ENCODE assay signal across 30 mouse cellular contexts in genomic region chr2:68141094-68141493, GRCm38 (mm10).
"Had no signal": no experiment of that assay in that cellular context is flagged by ENCODE, and none has a peak within 500 bp of the region (broad histone marks: within the 10 kb centered on the region; RNA-seq: fewer than 3 reads in every experiment).

No protein-coding gene starts in this region.

- H3K36me3 ChIP-seq: limb, embryonic 12.5 days; limb, embryonic 13.5 days; limb, embryonic 15.5 days; liver, embryonic 12.5 days; liver, embryonic 13.5 days; liver, embryonic 15.5 days; lung, embryonic 15.5 days; midbrain, embryonic 10.5 days; midbrain, embryonic 12.5 days; midbrain, embryonic 13.5 days; midbrain, embryonic 15.5 days had no signal

- H3K9ac ChIP-seq: limb, embryonic 12.5 days; limb, embryonic 13.5 days; limb, embryonic 15.5 days; liver, embryonic 12.5 days; liver, embryonic 13.5 days; liver, embryonic 14.5 days; liver, embryonic 15.5 days; liver, postnatal 0 days; lung, embryonic 14.5 days; lung, embryonic 15.5 days; midbrain, embryonic 12.5 days; midbrain, embryonic 13.5 days; midbrain, embryonic 15.5 days had no signal

- H3K4me3 ChIP-seq: left cerebral cortex, adult 2 months; limb, embryonic 12.5 days; limb, embryonic 13.5 days; limb, embryonic 15.5 days; liver, embryonic 12.5 days; liver, embryonic 13.5 days; liver, embryonic 15.5 days; lung, embryonic 15.5 days; megakaryocyte, embryonic 14.5 days; midbrain, embryonic 10.5 days; midbrain, embryonic 12.5 days; midbrain, embryonic 13.5 days; midbrain, embryonic 15.5 days had no signal

- H3K4me1 ChIP-seq: limb, embryonic 12.5 days; limb, embryonic 13.5 days; limb, embryonic 15.5 days; liver, embryonic 12.5 days; liver, embryonic 13.5 days; liver, embryonic 15.5 days; lung, embryonic 15.5 days; megakaryocyte, embryonic 14.5 days; midbrain, embryonic 12.5 days; midbrain, embryonic 13.5 days; midbrain, embryonic 15.5 days had no signal

- DNase-seq: left cerebral cortex, postnatal 4 days; liver; liver, embryonic 13.5 days; liver, postnatal 0 days; lung, adult 18-20 months; lung, adult 2 months; lung, embryonic 14.5 days; lung, postnatal 10 days; lung, postnatal 14 days; lung, postnatal 36 days; lung, postnatal 4 days; midbrain, embryonic 14.5 days had no signal

- H3K27ac ChIP-seq: left cerebral cortex, adult 2 months; limb, embryonic 12.5 days; limb, embryonic 13.5 days; limb, embryonic 15.5 days; liver, embryonic 12.5 days; liver, embryonic 13.5 days; liver, embryonic 14.5 days; liver, embryonic 15.5 days; lung, embryonic 15.5 days; macrophage; midbrain, embryonic 10.5 days; midbrain, embryonic 12.5 days; midbrain, embryonic 13.5 days; midbrain, embryonic 15.5 days had no signal

- H3K27me3 ChIP-seq: limb, embryonic 12.5 days; limb, embryonic 13.5 days; limb, embryonic 15.5 days; liver, embryonic 12.5 days; liver, embryonic 13.5 days; liver, embryonic 15.5 days; lung, embryonic 15.5 days; megakaryocyte, embryonic 14.5 days; midbrain, embryonic 12.5 days; midbrain, embryonic 13.5 days; midbrain, embryonic 15.5 days had no signal

- H3K4me2 ChIP-seq: limb, embryonic 12.5 days; limb, embryonic 13.5 days; limb, embryonic 15.5 days; liver, embryonic 11.5 days; liver, embryonic 12.5 days; liver, embryonic 13.5 days; liver, embryonic 15.5 days; lung, embryonic 14.5 days; lung, embryonic 15.5 days; midbrain, embryonic 11.5 days; midbrain, embryonic 12.5 days; midbrain, embryonic 13.5 days; midbrain, embryonic 15.5 days had no signal

- ATAC-seq: liver, embryonic 12.5 days; liver, postnatal 0 days; lung, postnatal 0 days; midbrain, embryonic 13.5 days; midbrain, embryonic 15.5 days; midbrain, embryonic 16.5 days had no signal

- H3K9me3 ChIP-seq: limb, embryonic 13.5 days; limb, embryonic 15.5 days; liver, embryonic 12.5 days; liver, embryonic 13.5 days; liver, embryonic 15.5 days; lung, embryonic 15.5 days; midbrain, embryonic 12.5 days; midbrain, embryonic 13.5 days; midbrain, embryonic 15.5 days had no signal
